Mouse (Mus musculus) gonadal fat pad, adult 2 months (tissue): ENCODE measurements at regions not wholly inside any gene's neighbourhood (a gene's known extent, or its start where the extent isn't known, plus 50 kb on each side); places are given as distances from the start of the nearest gene placed in this dataset.

Experiments used
- DNase-seq: peaks from one replicate; pipeline ENCODE4 v3.0.0-alpha.2; 2012; ENCODE audit warnings: low read depth

GRCm38 (mm10) chr16:30873493-30874211, 207.6 kb downstream of the Xxylt1 start:
- DNase-seq: no peak

- DNase-seq: no peak
Measured at GRCm38 (mm10) chr16:30875235-30875829, 205.9 kb downstream of the Xxylt1 start.

GRCm38 (mm10) chr16:30878821-30879220, 202.4 kb downstream of the Xxylt1 start:
- no peak for DNase-seq

- no peak for DNase-seq
Measured at GRCm38 (mm10) chr16:30879878-30880277, 201.4 kb downstream of the Xxylt1 start.

- DNase-seq: no peak
Measured at GRCm38 (mm10) chr16:30880682-30881081, 200.6 kb downstream of the Xxylt1 start.

- DNase-seq: no peak
Measured at GRCm38 (mm10) chr16:30881186-30881585, 200.0 kb downstream of the Xxylt1 start.

GRCm38 (mm10) chr16:30883490-30884188, 197.6 kb downstream of the Xxylt1 start:
- no peak for DNase-seq

DNA sequence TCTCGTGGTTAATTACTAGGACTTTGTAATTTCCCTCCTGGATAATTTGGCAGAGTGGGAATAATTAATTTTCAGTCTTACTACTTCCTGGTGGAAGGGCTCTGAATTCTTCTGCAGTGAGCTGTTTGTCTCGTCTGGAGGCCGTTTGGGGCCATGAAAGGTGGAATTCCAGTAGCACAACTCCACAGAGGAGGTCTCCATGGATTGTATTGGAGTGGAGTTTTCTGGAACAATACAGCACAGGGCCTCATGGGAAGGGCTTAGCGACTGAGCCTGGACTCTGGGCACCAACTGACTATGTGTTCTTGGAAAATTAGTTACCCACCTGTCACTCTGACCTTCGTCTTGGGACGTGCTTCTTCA, 197.1 kb downstream of the Xxylt1 start:
- DNase-seq: no peak

- no peak for DNase-seq
Measured at GRCm38 (mm10) chr16:30886982-30887381, 194.2 kb downstream of the Xxylt1 start.

- DNase-seq: no peak
Measured at GRCm38 (mm10) chr16:30887536-30887935, 193.7 kb downstream of the Xxylt1 start.

- DNase-seq: no peak
Measured at GRCm38 (mm10) chr16:30888556-30889323, 192.5 kb downstream of the Xxylt1 start.

- no peak for DNase-seq
Measured at GRCm38 (mm10) chr16:30892606-30893005, 188.6 kb downstream of the Xxylt1 start.

DNA sequence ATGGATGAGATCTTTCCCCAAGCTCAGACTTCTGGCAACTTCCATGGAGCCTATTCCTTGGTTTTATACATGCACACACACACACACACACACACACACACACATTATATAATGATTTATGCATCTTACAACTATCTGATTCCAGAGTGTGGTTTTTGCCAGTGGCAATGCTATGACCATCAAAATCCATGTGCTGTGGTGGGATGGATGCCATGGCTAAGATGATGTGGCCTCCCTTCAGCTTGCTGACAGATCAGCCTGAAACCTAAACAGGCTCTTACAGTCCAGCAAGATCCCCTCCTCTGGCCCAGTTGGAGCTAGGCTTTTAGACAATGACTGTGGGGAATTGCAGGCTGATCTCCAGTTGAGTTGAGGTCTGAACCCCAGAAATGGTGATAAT, 187.1 kb downstream of the Xxylt1 start:
- no peak for DNase-seq

- no peak for DNase-seq
Measured at GRCm38 (mm10) chr16:30895021-30895420, 186.2 kb downstream of the Xxylt1 start.

GRCm38 (mm10) chr16:30897371-30897770, 183.9 kb downstream of the Xxylt1 start:
- DNase-seq: no peak

- DNase-seq: no peak
Measured at GRCm38 (mm10) chr16:30900121-30900520, 181.1 kb downstream of the Xxylt1 start.

GRCm38 (mm10) chr16:30901309-30901708, 179.9 kb downstream of the Xxylt1 start:
- no peak for DNase-seq
